Mouse (Mus musculus): ENCODE data around the gene Colca2.

The Colca2 gene

GRCm38 (mm10) chr9:51278500-51279381 is at the start of gene Colca2:
Colca2 (minus strand) TSS chr9:51278569.
- peak; percentile 88 for DNase-seq (ENCODE audit: low spot score)

- no peak for DNase-seq (ENCODE audit: low spot score)
These were observed 49.2 kb upstream of the Colca2 start for GRCm38 (mm10) chr9:51327555-51327903.

GRCm38 (mm10) chr9:51326619-51327554 is 48.5 kb upstream of the Colca2 start:
- no peak for DNase-seq (ENCODE audit: low spot score)

- DNase-seq (ENCODE audit: low spot score): no peak
These were observed 46.2 kb upstream of the Colca2 start for GRCm38 (mm10) chr9:51324406-51325065.

GRCm38 (mm10) chr9:51320096-51320495 is 41.7 kb upstream of the Colca2 start:
- no peak for DNase-seq (ENCODE audit: low spot score)

GRCm38 (mm10) chr9:51318246-51318645 is 39.9 kb upstream of the Colca2 start:
- no peak for DNase-seq (ENCODE audit: low spot score)

GRCm38 (mm10) chr9:51317322-51317721 is 39.0 kb upstream of the Colca2 start:
- DNase-seq (ENCODE audit: low spot score): no peak

GRCm38 (mm10) chr9:51315402-51316063 is 37.2 kb upstream of the Colca2 start:
- no peak for DNase-seq (ENCODE audit: low spot score)

- no peak for DNase-seq (ENCODE audit: low spot score)
These were observed 34.4 kb upstream of the Colca2 start for GRCm38 (mm10) chr9:51312554-51313317.

GRCm38 (mm10) chr9:51310515-51310914 is 32.1 kb upstream of the Colca2 start:
- no peak for DNase-seq (ENCODE audit: low spot score)

- no peak for DNase-seq (ENCODE audit: low spot score)
These were observed 28.0 kb upstream of the Colca2 start for GRCm38 (mm10) chr9:51306351-51306750.

- no peak for DNase-seq (ENCODE audit: low spot score)
These were observed 26.8 kb upstream of the Colca2 start for GRCm38 (mm10) chr9:51305146-51305545.

- no peak for DNase-seq (ENCODE audit: low spot score)
These were observed 25.6 kb upstream of the Colca2 start for GRCm38 (mm10) chr9:51303980-51304379.

- DNase-seq (ENCODE audit: low spot score): no peak
These were observed 15.2 kb upstream of the Colca2 start for GRCm38 (mm10) chr9:51293541-51293940.

- peak; percentile 94 for DNase-seq (ENCODE audit: low spot score)
These were observed 14.3 kb upstream of the Colca2 start for GRCm38 (mm10) chr9:51292674-51293073.

- DNase-seq (ENCODE audit: low spot score): no peak
These were observed 12.6 kb upstream of the Colca2 start for GRCm38 (mm10) chr9:51290980-51291379.

- no peak for DNase-seq (ENCODE audit: low spot score)
These were observed 7.7 kb upstream of the Colca2 start for GRCm38 (mm10) chr9:51286079-51286478.

- DNase-seq (ENCODE audit: low spot score): peak; percentile 15
These were observed 403 bp downstream of the Colca2 start for GRCm38 (mm10) chr9:51277834-51278498.

- DNase-seq (ENCODE audit: low spot score): no peak
These were observed 3.7 kb downstream of the Colca2 start for GRCm38 (mm10) chr9:51274678-51275077.

GRCm38 (mm10) chr9:51273581-51274154 is 4.7 kb downstream of the Colca2 start:
- DNase-seq (ENCODE audit: low spot score): no peak

Data from embryo, embryonic 10.5 days (tissue).